11 mouse cellular contexts compared by ENCODE assay signal in genomic region chr1:85690544-85690943, GRCm38 (mm10).
"Had no signal": no experiment of that assay in that cellular context is flagged by ENCODE, and none has a peak within 500 bp of the region (broad histone marks: within the 10 kb centered on the region; RNA-seq: fewer than 3 reads in every experiment).

No protein-coding gene starts in this region.

- ATAC-seq: liver, postnatal 0 days; lung, postnatal 0 days; midbrain, embryonic 16.5 days had no signal

- DNase-seq: liver, postnatal 0 days; lung, adult 2 months; lung, postnatal 14 days; lung, postnatal 4 days; midbrain, embryonic 14.5 days; right cerebral cortex, postnatal 14 days; thymus, adult 2 months; thymus, postnatal 25 days; thymus, postnatal 4 days had no signal
